Mouse (Mus musculus): ENCODE measurements at regions not wholly inside any gene's neighbourhood (a gene's known extent, or its start where the extent isn't known, plus 50 kb on each side); places are given as distances from the start of the nearest gene placed in this dataset.
"Not testable (repeated sequence)": the region's sequence is repeated elsewhere in the genome, so short reads cannot be mapped to it uniquely, and the experiment has no call there.

DNA sequence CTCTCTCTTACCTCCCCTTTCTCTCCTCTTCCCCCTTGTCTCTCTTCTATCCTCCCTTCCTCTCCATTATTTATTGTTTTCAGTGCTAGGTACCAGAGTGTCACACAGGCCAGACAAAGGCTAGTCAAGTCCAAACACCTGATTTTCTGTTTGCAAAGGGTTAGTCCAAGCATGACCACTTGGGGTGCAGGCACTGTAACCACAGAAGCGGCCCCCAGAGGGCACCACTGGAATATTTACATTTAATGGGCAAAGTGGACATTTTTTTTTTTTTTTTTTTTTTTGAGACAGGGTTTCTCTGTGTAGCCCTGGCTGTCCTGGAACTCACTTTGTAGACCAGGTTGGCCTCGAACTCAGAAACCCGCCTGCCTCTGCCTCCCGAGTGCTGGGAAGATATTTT is 66.3 kb upstream of the Myrip start:
- TF ChIP-seq CTCF (IDR thresholded peaks at IDR 0.05; ENCODE audit: low read depth), result peak; percentile 59
- not testable (repeated sequence) for TF ChIP-seq EP300 (optimal IDR thresholded peaks at IDR 0.05)

Data from stomach, postnatal 0 days (tissue).